Mouse (Mus musculus) Patski (cell line): Measurements from ENCODE around the gene Macrod2. TPM values are rescaled to one million over a fixed set of nuclear protein-coding genes. Genes with fewer than 3 reads are reported as not detected.
A peak's percentile ranks its signal among the peaks of the same experiment; 100 is the strongest.

Experiments
- ATAC-seq: fragments of 100-300 bp; one replicate; pipeline ENCODE4 v1.8.0; 2021
- CTCF ChIA-PET: fragments of 350-600 bp; sonication (Branson Sonifier 250); formaldehyde crosslinking; loops from one replicate; lab custom pipeline; 2022; ENCODE audit warnings: inconsistent platforms; lab: Charles Lee
- POLR2A ChIA-PET: fragments of 350-600 bp; sonication (Branson Sonifier 250); formaldehyde crosslinking; loops from one replicate; lab custom pipeline; 2022; ENCODE audit warnings: antibody characterized with exemption, inconsistent platforms; lab: Charles Lee
- DNase-seq: peaks from one replicate; pipeline ENCODE4 v3.0.0-alpha.2; 2011; ENCODE audit warnings: low read depth, low spot score
- H3K27me3 ChIP-seq: fragments of 371-371 bp; one replicate; pipeline ENCODE4 v1.5.1; 2021
- CTCF ChIP-seq: fragments of 100-300 bp; IDR thresholded peaks from one replicate; pipeline ENCODE4 v1.5.1; 2021
- in situ Hi-C: fragments of 300-500 bp; cut with MboI; formaldehyde crosslinking; loops from 3 replicates; pipeline ENCODE4 v1.11.1; 2018; ENCODE audit warnings: low pct_unique_long_range_greater_than_20kb, mixed read lengths
- polyA plus RNA-seq: library from polyadenylated mRNA; unstranded; gene quantifications from one replicate; pipeline ENCODE4 v1.2.3, GENCODE M21; 2021

Macrod2 gene
- polyA plus RNA-seq, 1 experiment from 2014 or later = 5.1 TPM

- no peak for TF ChIP-seq CTCF
- no peaks in the 10 kb centered on the region for H3K27me3 ChIP-seq
- peak; percentile 67 for ATAC-seq
- POLR2A ChIA-PET = no interaction called here
- DNase-seq = peak; percentile 51
- in situ Hi-C loops = no loop called here
- CTCF ChIA-PET = no interaction called here
These were observed 757.1 kb downstream of the Macrod2 start for GRCm38 (mm10) chr2:141152011-141152772.

DNA sequence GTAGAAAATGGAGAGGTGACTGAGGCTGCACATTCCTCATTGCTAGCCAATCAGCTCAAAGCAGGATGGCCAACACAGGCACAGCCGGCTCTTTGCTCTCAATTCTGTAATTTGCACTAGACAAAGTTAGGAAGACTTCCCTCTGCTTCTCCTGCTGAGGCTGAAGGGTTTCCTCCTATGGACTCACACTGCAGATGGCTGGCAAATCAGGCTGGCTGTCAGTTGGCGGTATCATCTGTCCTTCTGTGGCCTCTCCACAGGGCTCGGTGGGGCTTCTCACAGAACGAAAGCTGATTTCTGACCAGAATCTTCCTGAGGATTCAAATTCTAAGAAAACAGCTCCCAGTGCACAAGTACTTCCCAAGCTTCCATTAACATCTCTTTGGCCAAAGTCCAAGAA is 760.9 kb downstream of the Macrod2 start:
- no peak for ATAC-seq
- POLR2A ChIA-PET = no interaction called here
- in situ Hi-C loops = no loop called here
- CTCF ChIA-PET = no interaction called here
- DNase-seq = no peak
- no peak for TF ChIP-seq CTCF
- no peaks in the 10 kb centered on the region for H3K27me3 ChIP-seq

DNA sequence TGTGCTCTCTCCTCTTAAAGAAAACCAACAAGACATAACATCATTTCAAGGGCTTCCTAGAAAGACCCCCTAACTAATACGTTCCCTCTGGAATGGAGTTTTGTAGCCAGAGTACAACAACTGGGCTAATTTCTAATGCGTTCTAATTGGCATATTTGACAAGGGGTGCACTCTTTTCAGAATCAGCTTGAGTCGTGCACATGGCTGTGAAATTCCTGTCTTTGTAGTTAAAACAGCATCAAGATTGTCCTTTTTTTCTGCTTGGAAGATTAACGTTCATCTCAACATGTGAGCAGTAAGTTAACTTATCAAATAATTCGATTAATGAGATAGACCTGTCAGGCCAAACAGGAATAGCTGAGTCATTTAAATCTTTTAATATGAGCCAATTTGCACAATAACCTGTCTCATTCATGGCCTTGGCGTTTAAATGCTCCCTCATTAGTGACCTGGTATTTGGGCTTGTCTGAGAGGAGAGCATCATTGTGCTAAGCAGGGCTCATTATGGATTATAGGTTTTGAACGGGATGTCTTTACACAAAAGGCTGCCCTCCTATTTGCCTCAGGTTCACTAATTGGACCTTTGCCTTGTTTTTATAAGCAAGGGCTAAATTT is 762.0 kb downstream of the Macrod2 start:
- in situ Hi-C loops = no loop called here
- H3K27me3 ChIP-seq = no peaks in the 10 kb centered on the region
- ChIA-PET CTCF (no interaction called here), POLR2A (no interaction called here)
- ATAC-seq = no peak
- DNase-seq = no peak
- no peak for TF ChIP-seq CTCF

GRCm38 (mm10) chr2:141158161-141158560 is 763.1 kb downstream of the Macrod2 start:
- CTCF ChIA-PET = interaction anchor here (0.9 kb wide), 1 partner anchor 14 kb away, joined by 3 read pairs; no protein-coding TSS in a partner anchor
- ATAC-seq (no peak), DNase-seq (no peak)
- POLR2A ChIA-PET = interaction anchor here (0.6 kb wide), 1 partner anchor 121 kb away, joined by 4 read pairs; no protein-coding TSS in a partner anchor
- no peak for TF ChIP-seq CTCF
- no peaks in the 10 kb centered on the region for H3K27me3 ChIP-seq
- in situ Hi-C loops = no loop called here

- no peak for DNase-seq
- H3K27me3 ChIP-seq = no peaks in the 10 kb centered on the region
- ATAC-seq = no peak
- CTCF ChIA-PET = interaction anchor here (1.4 kb wide), 1 partner anchor 36 kb away, joined by 4 read pairs; no protein-coding TSS in a partner anchor
- in situ Hi-C loops = no loop called here
- POLR2A ChIA-PET = no interaction called here
- no peak for TF ChIP-seq CTCF
These were observed 768.8 kb downstream of the Macrod2 start for GRCm38 (mm10) chr2:141163918-141164317.

- TF ChIP-seq CTCF = no peak
- no peak for DNase-seq
- ChIA-PET POLR2A (no interaction called here), CTCF (no interaction called here)
- H3K27me3 ChIP-seq = no peaks in the 10 kb centered on the region
- ATAC-seq = no peak
- in situ Hi-C loops = no loop called here
These were observed 774.5 kb downstream of the Macrod2 start for GRCm38 (mm10) chr2:141169586-141169985.

DNA sequence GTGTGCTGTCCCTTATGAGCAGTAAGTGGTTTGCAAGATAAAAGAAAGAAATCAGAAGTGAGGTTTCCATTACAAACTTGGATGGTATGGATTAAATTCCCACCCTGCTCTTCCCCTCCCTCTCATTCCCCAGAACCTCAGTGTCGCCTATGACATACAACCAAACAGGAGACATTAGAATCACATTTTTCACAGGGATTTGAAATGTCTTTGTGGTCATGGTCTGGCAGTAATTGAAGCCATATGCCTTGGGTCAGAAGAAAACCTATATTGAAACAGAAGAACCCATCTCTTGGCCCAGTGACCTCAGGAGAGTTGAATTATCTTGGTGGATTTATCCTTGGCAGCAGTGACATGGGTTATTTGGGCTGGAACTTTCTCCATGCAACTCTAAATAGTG is 778.1 kb downstream of the Macrod2 start:
- in situ Hi-C loops = no loop called here
- H3K27me3 ChIP-seq = no peaks in the 10 kb centered on the region
- TF ChIP-seq CTCF = no peak

DNA sequence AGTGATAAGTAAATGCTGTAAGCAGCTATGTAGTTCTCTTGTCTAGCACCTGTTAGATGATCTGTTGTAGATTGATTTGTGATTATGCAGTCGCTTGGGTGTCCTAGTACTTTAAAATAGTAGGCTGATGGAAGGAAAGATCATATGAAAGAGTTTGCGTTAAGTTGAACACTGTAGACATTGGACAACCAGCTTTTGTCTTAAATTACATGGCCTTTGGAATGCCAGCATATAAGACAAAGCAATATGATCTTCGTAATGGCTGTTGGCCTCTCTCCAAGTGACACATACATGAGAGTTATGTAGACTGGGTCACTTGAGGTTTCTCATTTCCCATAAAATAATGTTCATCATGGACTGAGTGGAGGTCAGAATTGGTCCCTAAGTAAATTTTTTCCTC is 778.5 kb downstream of the Macrod2 start:
- DNase-seq (no peak), ATAC-seq (no peak)
- in situ Hi-C loops = no loop called here
- POLR2A ChIA-PET = no interaction called here
- CTCF ChIA-PET = no interaction called here
- H3K27me3 ChIP-seq = no peaks in the 10 kb centered on the region
- TF ChIP-seq CTCF = no peak

More for the DNA sequence above, 778.1 kb downstream of the Macrod2 start:
- CTCF ChIA-PET = no interaction called here
- POLR2A ChIA-PET = no interaction called here
- ATAC-seq = no peak
- no peak for DNase-seq

DNA sequence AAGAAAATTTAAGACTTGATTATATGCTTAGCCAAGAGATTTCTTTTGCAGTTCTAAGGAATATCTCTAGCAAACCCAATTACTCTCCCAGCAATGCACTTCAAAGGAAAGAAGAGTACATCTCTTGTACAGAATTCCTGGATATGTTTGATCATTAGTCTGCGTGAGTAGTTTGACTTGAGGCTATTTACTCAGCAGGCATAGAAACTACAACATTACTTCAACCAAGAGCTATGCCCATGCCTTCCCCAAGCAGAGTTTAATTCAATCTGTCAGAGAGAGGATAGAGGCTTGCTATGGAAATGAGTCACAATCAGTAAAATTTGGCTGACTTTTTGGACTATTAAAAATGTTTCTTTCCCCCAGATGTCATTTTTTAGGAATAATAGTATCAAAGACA is 785.5 kb downstream of the Macrod2 start:
- ChIA-PET CTCF (no interaction called here), POLR2A (no interaction called here)
- DNase-seq = peak; percentile 17
- TF ChIP-seq CTCF = no peak
- H3K27me3 ChIP-seq = no peaks in the 10 kb centered on the region
- ATAC-seq = no peak
- in situ Hi-C loops = no loop called here

GRCm38 (mm10) chr2:141182034-141182759 is 787.1 kb downstream of the Macrod2 start:
- H3K27me3 ChIP-seq = no peaks in the 10 kb centered on the region
- in situ Hi-C loops = no loop called here
- no peak for TF ChIP-seq CTCF
- ATAC-seq (no peak), DNase-seq (no peak)
- ChIA-PET CTCF (interaction anchor here (1.2 kb wide), 1 partner anchor 781 kb away, joined by 3 read pairs; no protein-coding TSS in a partner anchor), POLR2A (no interaction called here)

- ATAC-seq (no peak), DNase-seq (no peak)
- ChIA-PET CTCF (no interaction called here), POLR2A (no interaction called here)
- H3K27me3 ChIP-seq = no peaks in the 10 kb centered on the region
- in situ Hi-C loops = no loop called here
- no peak for TF ChIP-seq CTCF
These were observed 799.4 kb downstream of the Macrod2 start for GRCm38 (mm10) chr2:141194476-141194875.
